Mouse (Mus musculus): ENCODE measurements around the gene Heatr5b.

- TF ChIP-seq EP300 (IDR thresholded peaks at IDR 0.05; ENCODE audit: insufficient read depth, low read depth, low read length) = no peak
- peak; percentile 29 for TF ChIP-seq CTCF (IDR thresholded peaks at IDR 0.05)
Measured at GRCm38 (mm10) chr17:78836056-78836455, 892 bp upstream of the Heatr5b start.
